Mouse (Mus musculus): ENCODE results near the gene Hist1h3h.
"Not testable (repeated sequence)": the region's sequence is repeated elsewhere in the genome, so short reads cannot be mapped to it uniquely, and the experiment has no call there.

DNA sequence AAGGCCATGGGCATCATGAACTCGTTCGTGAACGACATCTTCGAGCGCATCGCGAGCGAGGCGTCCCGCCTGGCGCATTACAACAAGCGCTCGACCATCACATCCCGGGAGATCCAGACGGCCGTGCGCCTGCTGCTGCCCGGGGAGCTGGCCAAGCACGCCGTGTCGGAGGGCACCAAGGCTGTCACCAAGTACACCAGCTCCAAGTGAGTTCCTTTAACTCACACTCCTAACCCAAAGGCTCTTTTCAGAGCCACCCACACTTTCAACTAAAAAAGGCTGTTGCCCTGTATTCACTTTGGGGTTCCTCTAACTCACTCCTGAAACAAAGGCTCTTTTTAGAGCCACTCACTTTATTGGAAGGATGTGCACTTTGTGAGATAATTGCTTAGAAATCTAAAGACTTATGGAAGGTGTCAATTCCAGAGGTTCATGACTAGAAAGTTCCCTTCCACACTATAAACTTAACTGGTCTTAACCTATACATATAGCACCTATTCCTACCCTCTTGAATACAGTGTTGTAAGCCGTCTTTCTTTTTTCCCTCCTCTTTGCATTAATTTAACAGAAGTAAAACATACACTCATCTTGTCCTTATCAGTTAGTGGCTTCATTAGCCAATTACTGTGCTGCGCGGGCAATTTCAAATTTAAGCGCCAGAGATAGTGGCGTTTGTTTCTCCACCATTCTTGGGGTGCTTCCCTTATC lies 37.0 kb downstream of the Hist1h3h start:
- TF ChIP-seq CTCF (IDR thresholded peaks at IDR 0.05); POLR2A (IDR thresholded peaks at IDR 0.05; ENCODE audit: insufficient read depth, low read depth, low read length); EP300 (IDR thresholded peaks at IDR 0.05; ENCODE audit: insufficient read depth, low read depth, low read length): not testable (repeated sequence)
